Comparison of ENCODE assay signal across 33 mouse cellular contexts in the genomic region with DNA sequence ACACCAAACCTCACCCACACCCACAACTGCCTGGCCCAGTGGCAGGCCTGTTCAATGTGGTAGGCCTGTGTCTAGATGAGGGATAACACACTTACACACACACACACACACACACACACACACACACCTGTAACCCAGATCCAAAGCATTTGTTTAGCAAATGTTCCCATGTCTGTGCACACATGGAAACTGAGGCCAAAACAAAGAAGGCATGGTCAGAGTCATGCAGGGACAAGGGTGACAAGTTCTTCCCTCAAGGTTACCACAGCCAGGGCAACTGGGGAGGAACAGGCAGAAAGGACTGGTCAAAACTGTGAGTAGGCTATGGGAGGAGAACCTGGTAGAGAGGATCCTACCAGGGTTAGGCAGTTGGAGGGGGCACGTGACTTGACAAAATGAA. TPM values are rescaled to one million over a fixed set of nuclear protein-coding genes. Genes with fewer than 3 reads are reported as not detected.
"Had no signal": no experiment of that assay in that cellular context is flagged by ENCODE, and none has a peak within 500 bp of the region (broad histone marks: within the 10 kb centered on the region; RNA-seq: fewer than 3 reads in every experiment).

No protein-coding gene starts in this region.

- H3K9ac ChIP-seq: limb, embryonic 12.5 days; limb, embryonic 13.5 days; limb, embryonic 15.5 days; liver, embryonic 13.5 days; liver, embryonic 14.5 days; liver, embryonic 15.5 days; liver, postnatal 0 days; lung, embryonic 14.5 days; lung, embryonic 15.5 days; midbrain, embryonic 12.5 days; midbrain, embryonic 13.5 days; midbrain, embryonic 15.5 days; neural tube, embryonic 12.5 days had no signal

- ATAC-seq: lung, postnatal 0 days; midbrain, embryonic 13.5 days; midbrain, embryonic 15.5 days; midbrain, embryonic 16.5 days had no signal

- H3K36me3 ChIP-seq: limb, embryonic 10.5 days; liver, embryonic 13.5 days; liver, embryonic 15.5 days; lung, embryonic 15.5 days; midbrain, embryonic 12.5 days had no signal

- H3K27me3 ChIP-seq: midbrain, embryonic 15.5 days had no signal

- H3K9me3 ChIP-seq: limb, embryonic 10.5 days; limb, embryonic 12.5 days; limb, embryonic 13.5 days; limb, embryonic 15.5 days; liver, embryonic 13.5 days; liver, embryonic 15.5 days; lung, embryonic 15.5 days; megakaryocyte, embryonic 14.5 days; midbrain, embryonic 10.5 days; midbrain, embryonic 12.5 days; midbrain, embryonic 13.5 days; midbrain, embryonic 15.5 days; neural tube, embryonic 12.5 days had no signal

- H3K4me2 ChIP-seq: limb, embryonic 12.5 days; limb, embryonic 13.5 days; limb, embryonic 15.5 days; liver, embryonic 11.5 days; liver, embryonic 13.5 days; liver, embryonic 15.5 days; lung, embryonic 14.5 days; lung, embryonic 15.5 days; midbrain, embryonic 11.5 days; midbrain, embryonic 12.5 days; midbrain, embryonic 13.5 days; midbrain, embryonic 15.5 days; neural tube, embryonic 12.5 days had no signal

- H3K27ac ChIP-seq: limb, embryonic 10.5 days; limb, embryonic 12.5 days; limb, embryonic 13.5 days; limb, embryonic 15.5 days; liver, embryonic 13.5 days; liver, embryonic 14.5 days; liver, embryonic 15.5 days; lung, embryonic 15.5 days; macrophage; midbrain, embryonic 10.5 days; midbrain, embryonic 12.5 days; midbrain, embryonic 13.5 days; midbrain, embryonic 15.5 days; neural tube, embryonic 12.5 days had no signal

- DNase-seq: left cerebral cortex, postnatal 4 days; liver; liver, embryonic 13.5 days; lung, adult 18-20 months; lung, adult 2 months; lung, embryonic 14.5 days; lung, postnatal 10 days; lung, postnatal 14 days; lung, postnatal 36 days; lung, postnatal 4 days; midbrain, embryonic 14.5 days had no signal

- H3K4me3 ChIP-seq: left cerebral cortex, adult 2 months; limb, embryonic 10.5 days; limb, embryonic 12.5 days; limb, embryonic 13.5 days; limb, embryonic 15.5 days; liver, embryonic 13.5 days; liver, embryonic 15.5 days; lung, embryonic 15.5 days; megakaryocyte, embryonic 14.5 days; midbrain, embryonic 10.5 days; midbrain, embryonic 12.5 days; midbrain, embryonic 13.5 days; midbrain, embryonic 15.5 days; myocyte; neural tube, embryonic 12.5 days had no signal

RNA-seq across cellular contexts. Expression of gene Aatk, which starts 38.5 kb away (rescaled TPM):
- total RNA-seq: megakaryocyte-erythroid progenitor cell, adult 5-6 weeks had no signal
